Comparison of ENCODE assay signal across 15 mouse cellular contexts in genomic region chr5:77408530-77408929, GRCm38 (mm10). TPM values are rescaled to one million over a fixed set of nuclear protein-coding genes. Genes with fewer than 3 reads are reported as not detected.
DNase-seq lines count a peak whose midpoint lies in the region; ATAC-seq and TF ChIP-seq lines count a peak whose summit lies in the region.
"Had no signal": no experiment of that assay in that cellular context is flagged by ENCODE, and none has a peak within 500 bp of the region (broad histone marks: within the 10 kb centered on the region; RNA-seq: fewer than 3 reads in every experiment).

No protein-coding gene starts in this region.

- H3K27ac ChIP-seq in intestine, embryonic 14.5 days (ENCODE audit: low read depth): no peak overlapping the region
- no peak overlapping the region for H3K27ac ChIP-seq in intestine, embryonic 16.5 days (ENCODE audit: low read length)
- no peak overlapping the region for H3K27ac ChIP-seq in lung, embryonic 15.5 days
- H3K27ac ChIP-seq in lung, postnatal 0 days (ENCODE audit: low read length): no peak overlapping the region
- H3K27ac ChIP-seq in intestine, embryonic 15.5 days: no peak overlapping the region
- no peak overlapping the region for H3K27ac ChIP-seq in limb, embryonic 13.5 days
- H3K27ac ChIP-seq: forebrain, embryonic 12.5 days; hindbrain, embryonic 14.5 days; liver, embryonic 15.5 days had no signal

- TF ChIP-seq EP300 in lung, postnatal 0 days (IDR thresholded peaks at IDR 0.05): no peak

- no peak for ATAC-seq in intestine, embryonic 14.5 days (replicated peaks; ENCODE audit: low FRiP score, low TSS enrichment, low read depth)
- no peak for ATAC-seq in intestine, embryonic 16.5 days
- ATAC-seq in lung, embryonic 15.5 days (ENCODE audit: borderline replicate concordance, extremely low read depth, low FRiP score, low TSS enrichment): no peak
- ATAC-seq in lung, postnatal 0 days: no peak
- ATAC-seq in intestine, embryonic 15.5 days: no peak
- ATAC-seq in limb, embryonic 13.5 days (ENCODE audit: low FRiP score, low read depth): no peak

- no peak overlapping the region for H3K9ac ChIP-seq in intestine, embryonic 14.5 days (ENCODE audit: low read length)
- no peak overlapping the region for H3K9ac ChIP-seq in intestine, embryonic 16.5 days (ENCODE audit: low read depth, low read length)
- H3K9ac ChIP-seq in lung, embryonic 15.5 days: no peak overlapping the region
- H3K9ac ChIP-seq in lung, postnatal 0 days (replicated peaks; ENCODE audit: low read depth): no peak overlapping the region
- no peak overlapping the region for H3K9ac ChIP-seq in intestine, embryonic 15.5 days
- H3K9ac ChIP-seq in limb, embryonic 13.5 days: no peak overlapping the region
- H3K9ac ChIP-seq: liver, embryonic 15.5 days had no signal

- WGBS in intestine, embryonic 14.5 days: 93% methylated on average over 6 of the region's 6 CpGs
- 92% methylated on average over 6 of the region's 6 CpGs for WGBS in intestine, embryonic 16.5 days
- WGBS in lung, embryonic 15.5 days: 87% methylated on average over 6 of the region's 6 CpGs
- WGBS in lung, postnatal 0 days: 92% methylated on average over 6 of the region's 6 CpGs
- WGBS in intestine, embryonic 15.5 days: 86% methylated on average over 6 of the region's 6 CpGs
- WGBS in limb, embryonic 13.5 days: 89% methylated on average over 6 of the region's 6 CpGs

- H3K27me3 ChIP-seq in intestine, embryonic 14.5 days (replicated peaks; ENCODE audit: control insufficient read depth, insufficient read depth, low read length): no peaks in the 10 kb centered on the region
- no peaks in the 10 kb centered on the region; the same call in 1 of the 2 replicates for H3K27me3 ChIP-seq in intestine, embryonic 16.5 days (replicated peaks; ENCODE audit: control insufficient read depth, insufficient read depth, low read length)
- no peaks in the 10 kb centered on the region for H3K27me3 ChIP-seq in lung, embryonic 15.5 days
- H3K27me3 ChIP-seq in lung, postnatal 0 days (replicated peaks; ENCODE audit: insufficient read depth, low read length): no peaks in the 10 kb centered on the region
- H3K27me3 ChIP-seq in intestine, embryonic 15.5 days (replicated peaks): no peaks in the 10 kb centered on the region
- peaks cover 31% of the 10 kb centered on the region for H3K27me3 ChIP-seq in limb, embryonic 13.5 days
- H3K27me3 ChIP-seq: limb, embryonic 15.5 days had no signal

- H3K9me3 ChIP-seq in intestine, embryonic 14.5 days (ENCODE audit: control insufficient read depth, low read length): no peaks in the 10 kb centered on the region
- no peaks in the 10 kb centered on the region for H3K9me3 ChIP-seq in intestine, embryonic 16.5 days (ENCODE audit: control insufficient read depth, low read length)
- H3K9me3 ChIP-seq in lung, embryonic 15.5 days: no peaks in the 10 kb centered on the region
- no peaks in the 10 kb centered on the region for H3K9me3 ChIP-seq in lung, postnatal 0 days (ENCODE audit: low read length)
- no peaks in the 10 kb centered on the region for H3K9me3 ChIP-seq in intestine, embryonic 15.5 days
- 0 out of 2 replicates have a peak, but pooled peaks cover 2% of the 10 kb centered on the region for H3K9me3 ChIP-seq in limb, embryonic 13.5 days
- H3K9me3 ChIP-seq: limb, embryonic 15.5 days; liver, embryonic 15.5 days; midbrain, embryonic 10.5 days had no signal

- H3K4me2 ChIP-seq in intestine, embryonic 14.5 days (ENCODE audit: low read length): 0 out of 2 replicates have a peak overlapping the region, but pooled peaks have one; percentile 97
- H3K4me2 ChIP-seq in intestine, embryonic 16.5 days (ENCODE audit: low read depth, low read length): no peak overlapping the region
- peak overlapping the region; percentile 99; the same call in 1 of the 2 replicates for H3K4me2 ChIP-seq in lung, embryonic 15.5 days
- no peak overlapping the region for H3K4me2 ChIP-seq in lung, postnatal 0 days (replicated peaks; ENCODE audit: low read depth, low read length)
- H3K4me2 ChIP-seq in intestine, embryonic 15.5 days (replicated peaks): no peak overlapping the region
- H3K4me2 ChIP-seq in limb, embryonic 13.5 days (replicated peaks): peak overlapping the region; percentile 92; the same call in 1 of the 2 replicates

- no peaks in the 10 kb centered on the region for H3K36me3 ChIP-seq in intestine, embryonic 14.5 days (ENCODE audit: control insufficient read depth, insufficient read depth, low read length)
- no peaks in the 10 kb centered on the region for H3K36me3 ChIP-seq in intestine, embryonic 16.5 days (ENCODE audit: control insufficient read depth, insufficient read depth, low read length)
- no peaks in the 10 kb centered on the region for H3K36me3 ChIP-seq in lung, embryonic 15.5 days
- no peaks in the 10 kb centered on the region for H3K36me3 ChIP-seq in lung, postnatal 0 days (ENCODE audit: insufficient read depth, low read length)
- no peaks in the 10 kb centered on the region for H3K36me3 ChIP-seq in intestine, embryonic 15.5 days
- H3K36me3 ChIP-seq in limb, embryonic 13.5 days: no peaks in the 10 kb centered on the region
- H3K36me3 ChIP-seq: forebrain, embryonic 12.5 days; limb, embryonic 15.5 days; liver, embryonic 15.5 days; midbrain, embryonic 10.5 days had no signal

- TF ChIP-seq CTCF in lung, postnatal 0 days (IDR thresholded peaks at IDR 0.05): no peak

- no peak for DNase-seq in intestine, embryonic 14.5 days (ENCODE audit: low spot score)
- no peak for DNase-seq in lung, postnatal 0 days (ENCODE audit: low spot score)
- DNase-seq in ovary, adult 18-20 months (ENCODE audit: low spot score): no peak
- DNase-seq: cerebellum, adult 2 months; retina, postnatal 1 day; thymus, postnatal 14 days had no signal

- no peak overlapping the region for H3K4me3 ChIP-seq in intestine, embryonic 14.5 days (ENCODE audit: low read depth, low read length)
- H3K4me3 ChIP-seq in intestine, embryonic 16.5 days (ENCODE audit: low read length): no peak overlapping the region
- no peak overlapping the region for H3K4me3 ChIP-seq in lung, embryonic 15.5 days
- no peak overlapping the region for H3K4me3 ChIP-seq in lung, postnatal 0 days (ENCODE audit: low read depth, low read length)
- H3K4me3 ChIP-seq in intestine, embryonic 15.5 days (replicated peaks): peak overlapping the region; percentile 68; the same call in 1 of the 2 replicates
- H3K4me3 ChIP-seq in limb, embryonic 13.5 days: no peak overlapping the region; the same call in 1 of the 2 replicates

- no peaks in the 10 kb centered on the region for H3K4me1 ChIP-seq in intestine, embryonic 14.5 days (replicated peaks; ENCODE audit: control insufficient read depth, insufficient read depth, low read length)
- no peaks in the 10 kb centered on the region for H3K4me1 ChIP-seq in intestine, embryonic 16.5 days (ENCODE audit: control insufficient read depth, insufficient read depth, low read length)
- H3K4me1 ChIP-seq in lung, embryonic 15.5 days: peaks cover 13% of the 10 kb centered on the region
- H3K4me1 ChIP-seq in lung, postnatal 0 days (ENCODE audit: insufficient read depth, low read depth, low read length): peaks cover 3% of the 10 kb centered on the region; the same call in 1 of the 2 replicates
- H3K4me1 ChIP-seq in intestine, embryonic 15.5 days (replicated peaks): no peaks in the 10 kb centered on the region
- peaks cover 5% of the 10 kb centered on the region; the same call in 1 of the 2 replicates for H3K4me1 ChIP-seq in limb, embryonic 13.5 days

RNA-seq across cellular contexts. Expression of gene Igfbp7, which starts 0.7 kb away (rescaled TPM):
- 52.4 and 57.9 TPM in 2 replicates for polyA plus RNA-seq in intestine, embryonic 14.5 days (2014; fragmentation: Nextera tagmentation; extraction: Ambion mirVana)
- polyA plus RNA-seq in intestine, embryonic 16.5 days (2015; fragmentation: Nextera tagmentation; extraction: Ambion mirVana): 85.2 and 109 TPM in 2 replicates
- polyA plus RNA-seq in lung, embryonic 15.5 days (2015; fragmentation: Nextera tagmentation; extraction: Ambion mirVana): 77.7 and 88.4 TPM in 2 replicates
- 756 and 780 TPM in 2 replicates for polyA plus RNA-seq in lung, postnatal 0 days (2015; fragmentation: Nextera tagmentation; extraction: Ambion mirVana)
- 87.4 and 92.5 TPM in 2 replicates for polyA plus RNA-seq in intestine, embryonic 15.5 days (2015; fragmentation: Nextera tagmentation; extraction: Ambion mirVana)
- 33.4 and 35.0 TPM in 2 replicates for polyA plus RNA-seq in limb, embryonic 13.5 days (2015; fragmentation: Nextera tagmentation; extraction: Ambion mirVana)

Comparison
In these comparisons a context has a peak if more than half of its experiments do, and no peak if none do; other contexts are left out.
1. H3K4me2 ChIP-seq: peak in intestine, embryonic 14.5 days (single experiment), lung, embryonic 15.5 days (single experiment) and limb, embryonic 13.5 days (single experiment); none in intestine, embryonic 16.5 days (single experiment), lung, postnatal 0 days (single experiment) and intestine, embryonic 15.5 days (single experiment).